Mouse (Mus musculus) bone marrow macrophage, adult 2 months (primary cell): ENCODE data around the gene Ap1m2.
A peak's percentile ranks its signal among the peaks of the same experiment; 100 is the strongest.

ENCODE experiments used
- CTCF ChIP-seq: IDR thresholded peaks from 2 replicates; pipeline ENCODE4 v1.5.1; 2012; ENCODE audit warnings: low read depth, mild to moderate bottlenecking, low read length, moderate library complexity
- POLR2A ChIP-seq: IDR thresholded peaks from 2 replicates; pipeline ENCODE4 v1.6.1; 2012; ENCODE audit warnings: mild to moderate bottlenecking, low read depth, low read length, borderline replicate concordance

- TF ChIP-seq CTCF = peak; percentile 77
- TF ChIP-seq POLR2A = no peak
Observed at GRCm38 (mm10) chr9:21313394-21313793, 1.3 kb upstream of the Ap1m2 start.
